Mouse (Mus musculus) cerebellum, adult 11 months (tissue): ENCODE results near the gene Nxpe3.

Source experiments
- DNase-seq: peaks from one replicate; pipeline ENCODE4 v3.0.0; 2022

Gene Nxpe3

DNA sequence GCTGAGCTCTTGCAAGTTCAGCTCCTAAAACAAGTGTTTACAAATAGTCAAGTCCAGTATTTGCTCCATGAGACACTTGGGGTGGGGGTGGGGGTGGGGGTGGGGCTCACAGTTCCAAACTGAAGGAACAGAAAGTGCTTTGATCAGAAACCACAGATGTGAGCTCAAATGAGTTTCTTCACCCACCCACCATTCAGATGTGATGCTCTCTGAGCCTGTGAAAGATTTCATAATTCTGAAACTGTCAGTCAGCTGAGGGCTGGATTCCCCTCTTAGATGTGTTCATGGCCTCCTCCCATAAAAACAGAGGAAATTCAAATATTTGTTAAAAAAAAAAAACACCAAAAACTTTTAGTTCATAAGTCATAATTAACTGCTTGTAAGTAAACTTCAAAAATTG, 59.3 kb downstream of the Nxpe3 start:
- no peak for DNase-seq

DNA sequence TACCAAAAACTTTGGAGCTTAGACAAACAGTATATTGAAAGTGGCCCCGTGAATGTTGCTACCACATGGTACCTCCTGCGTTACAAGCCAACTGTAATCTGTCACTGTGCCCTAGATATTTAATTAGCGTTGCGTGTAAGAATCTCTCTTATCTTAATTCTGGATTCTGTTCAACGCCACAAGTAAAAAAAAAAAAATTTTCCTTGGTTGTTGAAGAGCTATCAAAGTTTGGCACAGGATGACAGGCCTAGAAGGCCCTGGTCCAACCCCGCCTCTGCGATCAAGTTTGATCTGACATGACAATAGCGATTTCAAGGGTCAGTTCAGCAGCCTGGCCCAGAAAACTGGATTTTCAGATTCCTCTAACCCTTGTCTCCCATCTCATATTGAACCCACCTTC, 62.5 kb downstream of the Nxpe3 start:
- no peak for DNase-seq

- DNase-seq, result no peak
Observed at GRCm38 (mm10) chr16:55832040-55832439, 63.0 kb downstream of the Nxpe3 start.

DNA sequence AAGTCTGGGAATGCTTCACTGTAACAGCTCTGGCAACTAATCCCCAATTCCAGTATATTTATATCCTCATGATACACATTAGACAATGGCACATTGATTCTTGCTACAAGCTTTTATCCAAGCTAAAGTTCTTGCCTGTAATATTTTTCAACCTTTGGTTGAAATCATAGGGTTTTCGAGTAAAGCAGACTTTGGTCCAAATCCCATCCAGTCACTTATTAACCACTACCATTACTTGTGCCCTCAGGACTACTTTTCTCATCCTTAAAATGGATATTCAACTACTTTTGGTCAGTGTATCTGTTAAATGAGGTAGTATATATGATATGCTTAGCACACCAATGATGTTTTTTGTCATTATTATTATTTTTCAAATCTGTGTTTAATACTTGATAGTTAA, 63.6 kb downstream of the Nxpe3 start:
- no peak for DNase-seq

- DNase-seq, result no peak
Observed at GRCm38 (mm10) chr16:55823398-55824155, 71.5 kb downstream of the Nxpe3 start.

GRCm38 (mm10) chr16:55822741-55823397, 72.2 kb downstream of the Nxpe3 start:
- DNase-seq, result no peak

DNA sequence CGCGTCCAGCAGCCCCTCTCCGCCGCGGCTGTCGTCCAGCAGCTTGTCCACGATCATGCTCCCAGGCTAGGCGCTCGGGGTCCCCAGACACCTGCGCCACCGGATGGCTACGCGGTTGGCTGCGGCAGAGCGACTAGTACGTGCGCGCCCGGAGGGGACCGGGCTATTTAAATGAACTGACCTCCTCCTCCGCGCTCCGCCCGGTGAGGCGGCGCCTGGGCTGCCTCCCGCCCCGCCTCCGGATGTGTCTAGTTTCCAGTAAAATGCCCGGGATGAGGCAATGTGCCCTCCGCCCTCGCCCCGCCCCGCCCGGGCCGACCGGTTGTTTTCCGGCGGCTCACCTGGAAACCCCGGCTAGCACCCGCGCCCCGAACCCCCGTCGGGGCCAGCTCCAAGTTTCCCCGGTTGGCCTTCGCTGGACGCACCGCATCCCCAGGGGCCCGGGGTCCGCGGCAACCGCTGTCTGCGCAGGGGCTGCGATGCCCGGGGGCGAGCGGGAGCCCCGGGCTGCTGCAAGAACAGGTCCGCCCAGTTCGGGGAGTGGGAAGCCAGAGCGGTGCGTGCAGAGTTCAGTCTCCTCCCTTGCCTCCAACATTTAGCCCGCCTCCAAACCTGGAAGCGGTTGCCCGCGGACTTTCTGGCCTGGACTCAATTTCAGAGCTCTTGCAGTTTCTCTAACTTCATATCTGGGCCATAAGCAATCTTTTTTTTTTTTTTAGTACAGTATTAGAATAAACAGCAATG, 72.9 kb downstream of the Nxpe3 start:
- DNase-seq, result peak; percentile 93

DNA sequence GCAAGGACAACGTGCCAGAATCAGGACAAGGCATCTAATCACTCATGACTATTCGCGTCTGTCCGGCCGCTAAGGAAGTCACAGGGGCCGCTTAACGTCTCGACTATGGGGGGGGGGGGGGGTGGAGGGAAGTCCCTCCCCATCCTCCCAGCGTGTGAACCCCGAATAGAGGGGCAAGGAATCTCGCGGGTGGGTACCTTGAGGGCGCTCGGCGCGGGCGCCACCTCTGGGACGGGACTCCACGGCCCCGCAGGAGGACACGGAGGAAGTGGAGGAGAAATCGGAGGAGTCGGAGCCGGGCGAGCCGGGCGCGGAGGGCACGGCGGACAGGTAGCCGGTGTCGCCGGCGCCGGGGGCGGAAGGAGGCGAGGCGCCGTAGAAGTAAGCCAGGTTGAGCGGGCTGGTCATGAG, 73.5 kb downstream of the Nxpe3 start:
- no peak for DNase-seq

- no peak for DNase-seq
Observed at GRCm38 (mm10) chr16:55820916-55821570, 74.0 kb downstream of the Nxpe3 start.

DNA sequence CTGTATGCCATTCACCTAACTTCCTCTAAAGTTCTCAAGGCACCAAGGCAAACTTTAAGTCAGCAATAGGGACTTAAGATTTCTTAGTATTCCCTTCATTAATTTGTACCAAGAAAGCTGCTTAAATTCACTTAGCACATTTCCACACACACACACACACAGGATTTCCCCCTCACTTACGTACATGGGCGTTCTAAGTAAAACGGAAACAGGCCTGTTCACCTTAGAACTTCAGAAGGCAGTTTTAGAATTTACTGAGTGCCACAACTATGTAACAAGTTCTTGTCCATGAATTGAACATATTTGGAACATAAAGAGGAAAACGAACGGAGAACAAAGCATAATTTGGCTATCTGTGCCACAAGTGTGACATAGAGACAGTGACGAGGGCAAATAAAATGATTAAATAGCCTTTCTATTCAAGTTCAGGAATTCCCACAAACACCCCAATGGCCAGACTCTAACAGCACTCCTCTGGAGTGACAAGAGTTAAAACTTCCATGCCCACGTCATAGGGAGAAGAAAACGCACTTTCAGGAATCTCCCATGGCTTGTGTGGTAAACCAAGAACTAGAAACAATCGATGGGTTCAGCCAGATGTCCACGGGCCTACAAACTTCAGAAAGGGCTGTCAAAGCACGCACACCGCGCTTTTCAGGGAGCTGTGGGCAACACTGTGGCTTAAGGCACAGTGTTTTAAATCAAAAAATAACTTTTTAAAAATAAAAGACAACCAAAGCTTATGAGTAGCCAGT, 74.7 kb downstream of the Nxpe3 start:
- no peak for DNase-seq

DNA sequence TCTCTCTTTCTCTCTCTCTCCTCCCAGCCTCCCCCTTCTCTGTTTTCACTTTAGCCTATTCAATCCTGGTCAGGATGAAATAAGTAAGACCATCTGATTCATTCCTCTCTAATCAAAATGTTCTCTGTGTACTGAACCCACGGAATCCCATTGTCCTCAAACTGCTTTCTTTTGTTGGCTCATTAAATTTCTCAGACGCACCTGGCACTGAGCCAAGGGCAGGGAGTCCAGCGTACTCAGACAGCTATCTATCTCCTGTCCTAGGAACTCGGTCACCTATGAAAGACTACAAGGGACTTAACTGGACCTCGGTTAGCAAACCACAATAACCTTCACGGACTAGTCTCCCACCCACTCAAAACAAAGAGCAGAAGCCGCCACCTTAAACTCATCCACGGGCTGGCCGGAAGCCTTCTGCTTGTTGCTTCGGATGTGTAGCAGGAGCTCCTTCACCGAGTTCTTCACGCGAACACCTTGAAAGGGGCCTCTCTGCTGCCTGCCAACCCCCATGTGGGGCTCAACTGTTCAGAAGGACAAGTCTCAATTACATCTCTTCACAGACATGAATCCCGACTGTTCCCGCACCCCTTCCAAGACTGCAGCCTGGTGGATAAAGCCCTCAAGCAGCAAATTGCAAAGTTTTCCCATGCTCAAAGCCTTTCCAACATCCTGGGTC, 75.8 kb downstream of the Nxpe3 start:
- peak; percentile 31 for DNase-seq

GRCm38 (mm10) chr16:55817717-55818515, 77.2 kb downstream of the Nxpe3 start:
- no peak for DNase-seq

DNA sequence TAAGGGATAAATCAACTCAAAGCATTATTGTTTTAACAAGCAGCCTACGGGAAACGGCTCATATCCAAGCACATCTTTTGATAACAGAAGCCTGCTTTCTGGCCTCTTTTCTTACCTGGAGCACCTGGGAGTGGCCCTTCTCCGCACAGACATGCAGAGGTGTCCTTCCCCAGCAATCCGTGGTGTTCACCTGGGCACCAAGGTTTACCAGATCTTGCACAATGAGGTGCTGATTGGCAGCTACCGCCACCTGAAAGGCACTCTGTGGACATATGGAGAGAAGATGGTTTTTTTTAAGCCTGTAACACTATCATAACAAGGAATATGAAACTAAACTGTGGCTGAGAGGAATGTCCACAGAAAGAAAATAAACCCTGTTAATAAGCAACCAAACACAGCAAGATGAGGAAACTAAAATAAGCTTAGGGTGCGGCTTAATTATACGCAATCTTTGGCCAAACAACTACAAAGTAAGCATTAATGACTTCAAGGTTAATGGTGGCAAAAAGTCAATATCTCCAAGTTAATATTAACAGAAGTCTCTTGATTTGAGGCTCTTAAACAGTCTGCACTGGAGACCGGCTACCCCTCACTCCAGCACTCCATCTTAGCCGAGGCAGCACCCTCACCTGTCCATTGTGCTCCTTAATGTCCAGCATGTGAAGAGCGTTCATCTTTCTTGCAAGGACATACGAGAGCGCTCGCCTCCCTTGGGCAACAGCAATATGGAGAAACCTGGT, 78.7 kb downstream of the Nxpe3 start:
- no peak for DNase-seq

- DNase-seq, result no peak
Observed at GRCm38 (mm10) chr16:55815466-55815865, 79.6 kb downstream of the Nxpe3 start.

- no peak for DNase-seq
Observed at GRCm38 (mm10) chr16:55814686-55815085, 80.4 kb downstream of the Nxpe3 start.

GRCm38 (mm10) chr16:55813916-55814315, 81.2 kb downstream of the Nxpe3 start:
- no peak for DNase-seq

DNA sequence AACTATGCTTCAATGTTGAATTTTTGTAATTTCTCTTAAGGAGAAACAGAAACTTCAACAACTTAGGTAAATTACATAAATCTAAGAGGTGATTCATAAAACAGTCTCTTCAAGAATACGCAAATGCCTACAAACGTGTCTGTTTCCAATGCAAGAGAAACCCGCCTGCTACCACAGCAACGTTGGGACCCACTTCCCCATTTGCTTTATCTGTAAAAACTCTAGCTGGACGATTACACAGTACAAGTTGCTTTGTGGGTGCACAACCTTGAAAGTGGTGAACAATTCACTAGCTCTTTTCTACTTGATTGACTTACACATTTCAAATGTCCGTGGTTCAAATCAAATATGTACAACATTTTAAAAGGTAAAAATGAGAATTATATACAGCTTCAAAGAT, 83.3 kb downstream of the Nxpe3 start:
- no peak for DNase-seq

DNA sequence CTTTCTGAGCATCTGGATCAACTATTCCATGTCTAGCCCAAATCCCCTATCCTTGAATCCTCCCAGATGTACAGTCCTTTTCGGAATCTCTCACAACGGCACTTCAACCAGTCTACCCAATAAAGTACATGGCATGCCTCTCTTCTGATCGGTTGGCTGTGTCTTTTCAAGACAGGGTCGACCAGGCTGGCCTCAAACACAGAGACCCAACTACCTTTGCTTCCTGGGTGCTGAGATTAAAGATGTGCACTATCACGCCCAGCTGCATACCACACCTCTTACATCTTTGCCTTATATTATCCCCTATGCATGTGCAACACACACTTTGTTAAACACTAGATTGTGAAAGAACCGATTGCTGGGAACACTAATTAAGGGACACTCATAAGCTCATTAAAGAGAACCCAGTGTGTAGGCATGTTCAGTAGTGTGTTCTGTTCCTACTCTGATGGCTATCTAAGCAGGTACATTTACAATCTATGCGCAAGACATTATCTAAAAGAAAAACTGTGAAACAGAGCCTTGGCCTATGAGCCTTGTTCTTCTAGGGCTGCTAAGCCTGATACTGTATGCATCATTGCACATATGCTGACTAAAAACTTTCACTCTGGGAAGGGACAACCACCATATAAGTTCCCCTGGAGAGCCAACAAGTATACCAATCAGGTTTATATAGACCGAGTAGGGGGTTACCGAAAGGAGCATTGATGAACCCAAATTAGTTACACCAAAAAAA, 85.1 kb downstream of the Nxpe3 start:
- DNase-seq, result no peak

DNA sequence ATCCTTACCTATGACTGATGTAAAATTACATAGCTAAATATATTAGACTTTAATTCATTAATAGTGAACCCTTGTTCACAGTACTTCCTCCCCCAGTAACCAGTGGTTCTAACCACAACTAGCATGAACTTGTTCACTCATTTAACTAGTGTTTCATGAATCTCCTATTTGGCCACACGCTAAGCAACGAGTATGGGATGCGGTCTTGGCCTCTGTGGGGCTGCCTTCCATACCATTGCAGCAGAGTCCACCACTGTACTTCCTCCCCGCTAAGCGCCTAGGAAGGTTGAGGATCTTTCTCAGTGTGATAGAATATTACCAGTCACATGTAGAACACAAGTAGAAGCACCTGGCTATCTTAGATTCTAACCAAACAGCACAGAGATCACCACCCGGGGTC, 85.7 kb downstream of the Nxpe3 start:
- DNase-seq, result no peak

- DNase-seq, result no peak
Observed at GRCm38 (mm10) chr16:55807505-55807932, 87.6 kb downstream of the Nxpe3 start.
